Mouse (Mus musculus) midbrain, embryonic 15.5 days (tissue): ENCODE measurements around the gene Ezh1. TPM values are rescaled to one million over a fixed set of nuclear protein-coding genes. Genes with fewer than 3 reads are reported as not detected.
A peak's percentile ranks its signal among the peaks of the same experiment; 100 is the strongest.

ENCODE experiments used
- ATAC-seq: fragments of 200-750 bp; cut with Nextera tagmentation; replicated peaks from 2 replicates; pipeline ENCODE4 v1.8.0; 2017; ENCODE audit warnings: moderate TSS enrichment
- H3K27ac ChIP-seq: fragments of 300-500 bp; sonication (generic); 2 replicates; pipeline ENCODE4 v1.5.1; 2015; ENCODE audit warnings: mild to moderate bottlenecking, inconsistent platforms
- H3K27me3 ChIP-seq: fragments of 300-500 bp; sonication (generic); replicated peaks from 2 replicates; pipeline ENCODE4 v1.6.1; 2015; ENCODE audit warnings: inconsistent platforms
- H3K36me3 ChIP-seq: fragments of 300-500 bp; sonication (generic); replicated peaks from 2 replicates; pipeline ENCODE4 v1.6.1; 2015; ENCODE audit warnings: inconsistent platforms
- H3K4me1 ChIP-seq: fragments of 300-500 bp; sonication (generic); 2 replicates; pipeline ENCODE4 v1.6.1; 2015; ENCODE audit warnings: inconsistent platforms
- H3K4me2 ChIP-seq: fragments of 300-500 bp; sonication (generic); 2 replicates; pipeline ENCODE4 v1.6.1; 2015; ENCODE audit warnings: inconsistent platforms, mild to moderate bottlenecking, moderate library complexity
- H3K4me3 ChIP-seq: fragments of 300-500 bp; sonication (generic); 2 replicates; pipeline ENCODE4 v1.5.1; 2015; ENCODE audit warnings: mild to moderate bottlenecking, inconsistent platforms
- H3K9ac ChIP-seq: fragments of 300-500 bp; sonication (generic); 2 replicates; pipeline ENCODE4 v1.6.1; 2015; ENCODE audit warnings: mild to moderate bottlenecking, inconsistent platforms
- H3K9me3 ChIP-seq: fragments of 300-500 bp; sonication (generic); 2 replicates; pipeline ENCODE4 v1.6.1; 2016; ENCODE audit warnings: inconsistent platforms
- WGBS: fragments of 180-500 bp; shearing (Covaris S2); methylation state at CpG from one replicate; pipeline ENCODE4 v1.1.7; 2015; ENCODE audit warnings: mixed read lengths; 5-methylcytosine and 5-hydroxymethylcytosine counted together
- polyA plus RNA-seq: library from polyadenylated mRNA; unstranded; fragments of >200 nt; fragmentation: Nextera tagmentation; extraction: Ambion mirVana; gene quantifications from 2 replicates; pipeline ENCODE4 v1.2.1, GENCODE M21; 2015

Gene Ezh1
- polyA plus RNA-seq: 27.4 and 30.7 TPM in 2 replicates

DNA sequence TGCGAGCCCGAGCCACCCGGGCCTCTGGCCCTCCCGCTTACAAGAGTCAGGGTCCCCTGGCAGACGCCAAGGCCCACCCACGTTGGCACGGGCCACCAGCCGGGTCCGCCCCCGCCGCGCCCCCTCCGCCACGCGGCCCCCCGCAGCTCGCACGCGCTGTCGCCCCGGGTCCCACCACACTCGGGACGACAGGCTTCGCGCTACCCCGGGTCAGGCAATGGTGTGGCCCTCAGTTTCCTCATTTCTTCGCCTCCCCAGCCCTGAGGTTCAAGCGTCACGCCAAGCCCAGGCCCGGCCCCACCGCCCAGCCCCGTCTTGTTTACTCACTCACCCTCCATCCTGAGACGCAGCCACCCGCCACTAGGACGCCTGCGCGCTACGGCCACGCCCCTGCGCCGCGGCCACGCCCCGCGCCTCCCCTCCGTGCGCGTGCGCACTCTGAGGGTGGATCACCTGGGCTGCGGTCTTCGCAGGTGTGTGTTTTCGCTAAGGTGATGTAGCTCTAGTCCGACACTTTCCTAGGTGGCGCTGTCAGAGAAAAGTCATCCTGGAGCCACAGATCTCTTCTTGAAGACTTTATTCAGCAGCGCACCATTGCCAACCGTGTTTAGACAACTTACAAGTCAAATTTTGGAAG lies at the start of gene Ezh1:
Gene Ezh1 (minus strand): TSS at position 399 of the 637 bp plus-strand sequence.
- peak within 1 kb of the TSS; percentile 74 for H3K4me3 ChIP-seq
- H3K9ac ChIP-seq: peak within 1 kb of the TSS; percentile 79
- 1% methylated on average over 56 of the region's 56 CpGs for WGBS
- peak within 1 kb of the TSS; percentile 86 for H3K4me2 ChIP-seq
- H3K27me3 ChIP-seq: 0 out of 2 replicates have a peak, but pooled peaks cover 3% of the 10 kb centered on the region
- ATAC-seq: peak; percentile 96
- no peak within 1 kb of the TSS; the same call in 1 of the 2 replicates for H3K27ac ChIP-seq
- H3K9me3 ChIP-seq: no peaks in the 10 kb centered on the region
- no peaks in the 10 kb centered on the region for H3K36me3 ChIP-seq
- peaks cover 7% of the 10 kb centered on the region for H3K4me1 ChIP-seq

DNA sequence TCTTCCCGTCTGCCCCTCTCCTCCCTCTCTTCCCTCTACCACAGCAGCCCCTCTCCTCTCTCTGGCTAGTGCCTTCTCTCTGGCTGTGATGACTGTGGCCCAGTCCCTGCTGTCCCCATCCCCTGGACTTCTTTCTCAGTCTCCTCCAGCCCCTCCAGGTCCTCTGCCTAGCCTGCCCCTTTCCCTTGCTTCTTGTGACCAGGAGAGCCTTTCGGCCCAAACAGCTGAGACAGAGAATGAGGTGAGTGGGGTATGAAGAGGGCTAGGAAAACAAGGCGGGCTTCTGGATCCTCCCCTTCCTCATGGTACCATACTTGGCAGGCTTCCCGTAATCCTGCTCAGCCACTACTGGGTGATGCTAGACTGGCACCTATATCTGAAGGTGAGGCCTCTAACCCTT lies 49.0 kb upstream of the Ezh1 start:
- ATAC-seq: no peak
- Histone ChIP-seq H3K9me3 (no peaks in the 10 kb centered on the region), H3K4me2 (no peak overlapping the region), H3K4me3 (no peak overlapping the region), H3K27ac (no peak overlapping the region), H3K27me3 (no peaks in the 10 kb centered on the region), H3K36me3 (no peaks in the 10 kb centered on the region), H3K9ac (no peak overlapping the region), H3K4me1 (peaks cover 30% of the 10 kb centered on the region)
- WGBS: 79% methylated on average over 4 of the region's 4 CpGs

- H3K36me3 ChIP-seq: no peaks in the 10 kb centered on the region
- 85% methylated on average over 3 of the region's 3 CpGs for WGBS
- H3K9ac ChIP-seq: no peak overlapping the region
- H3K4me1 ChIP-seq: peaks cover 20% of the 10 kb centered on the region
- H3K9me3 ChIP-seq: no peaks in the 10 kb centered on the region
- H3K4me3 ChIP-seq: no peak overlapping the region
- no peak for ATAC-seq
- no peak overlapping the region for H3K4me2 ChIP-seq
- H3K27ac ChIP-seq: no peak overlapping the region
- 0 out of 2 replicates have a peak, but pooled peaks cover 3% of the 10 kb centered on the region for H3K27me3 ChIP-seq
These were observed 46.2 kb upstream of the Ezh1 start for GRCm38 (mm10) chr11:101272446-101272845.

DNA sequence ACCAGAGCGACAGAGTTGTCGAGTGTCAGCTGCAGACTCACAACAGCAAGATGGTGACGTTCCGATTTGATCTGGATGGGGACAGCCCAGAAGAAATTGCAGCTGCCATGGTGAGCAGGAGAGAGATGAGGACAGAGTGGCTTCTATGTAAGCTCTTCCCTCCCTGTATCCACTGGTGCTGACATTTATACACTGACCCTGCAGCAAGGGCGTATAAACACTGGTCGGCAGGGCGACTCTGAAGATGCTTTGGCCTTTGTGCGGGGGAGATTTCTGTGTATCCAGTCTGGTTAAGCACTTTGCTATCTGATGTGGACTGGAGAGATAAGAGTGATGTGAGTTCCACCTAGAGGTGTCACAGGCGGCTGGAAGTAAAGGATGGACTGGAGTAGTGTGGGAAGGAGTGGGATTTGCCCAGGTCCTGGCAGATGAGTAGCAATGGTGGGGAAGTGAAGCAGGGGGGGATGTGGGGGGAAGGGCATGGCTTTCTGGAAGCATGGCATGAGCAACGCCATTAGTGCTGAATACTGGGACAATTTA lies 43.4 kb upstream of the Ezh1 start:
- Histone ChIP-seq H3K4me3 (peak overlapping the region; percentile 5; the same call in 1 of the 2 replicates), H3K27me3 (peaks cover 20% of the 10 kb centered on the region), H3K4me2 (peak overlapping the region; percentile 31), H3K4me1 (peaks cover 13% of the 10 kb centered on the region), H3K9me3 (no peaks in the 10 kb centered on the region), H3K9ac (0 out of 2 replicates have a peak overlapping the region, but pooled peaks have one; percentile 14), H3K27ac (peak overlapping the region; percentile 52), H3K36me3 (no peaks in the 10 kb centered on the region)
- 38% methylated on average over 10 of the region's 10 CpGs for WGBS
- ATAC-seq: peak; percentile 65; the same call in 1 of the 2 replicates

DNA sequence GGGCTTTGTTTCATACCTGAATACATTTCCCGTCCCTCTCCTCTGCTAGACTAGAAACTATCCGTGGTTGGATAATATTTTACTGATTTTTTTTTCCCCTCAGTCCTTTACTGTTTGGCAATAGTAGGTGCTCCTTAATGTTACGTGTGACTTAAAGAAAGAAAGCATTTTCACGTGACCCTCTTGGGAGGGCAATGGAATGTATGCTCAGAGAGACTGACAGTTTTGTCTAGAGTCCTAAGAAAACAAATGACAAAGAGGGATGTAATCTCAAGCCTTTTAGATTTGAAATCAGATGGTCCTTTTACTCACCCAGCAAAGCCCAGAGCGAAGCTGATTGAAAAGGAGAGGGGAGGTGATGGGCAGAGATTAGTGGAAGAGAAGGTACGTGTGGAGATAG lies 39.6 kb upstream of the Ezh1 start:
- Histone ChIP-seq H3K4me2 (peak overlapping the region; percentile 47), H3K9ac (no peak overlapping the region), H3K36me3 (no peaks in the 10 kb centered on the region), H3K27me3 (peaks cover 51% of the 10 kb centered on the region), H3K27ac (no peak overlapping the region), H3K4me1 (peaks cover 24% of the 10 kb centered on the region), H3K4me3 (no peak overlapping the region), H3K9me3 (no peaks in the 10 kb centered on the region)
- ATAC-seq: no peak
- WGBS: 9% methylated on average over 6 of the region's 6 CpGs

GRCm38 (mm10) chr11:101264954-101265471 lies 38.8 kb upstream of the Ezh1 start:
- peaks cover 51% of the 10 kb centered on the region for H3K27me3 ChIP-seq
- H3K36me3 ChIP-seq: no peaks in the 10 kb centered on the region
- peaks cover 33% of the 10 kb centered on the region for H3K4me1 ChIP-seq
- H3K4me2 ChIP-seq: peak overlapping the region; percentile 47
- 2% methylated on average over 31 of the region's 31 CpGs for WGBS
- no peak overlapping the region for H3K27ac ChIP-seq
- ATAC-seq: no peak
- H3K4me3 ChIP-seq: peak overlapping the region; percentile 32
- H3K9ac ChIP-seq: peak overlapping the region; percentile 27; the same call in 1 of the 2 replicates
- H3K9me3 ChIP-seq: no peaks in the 10 kb centered on the region

GRCm38 (mm10) chr11:101263989-101264280 lies 37.7 kb upstream of the Ezh1 start:
- no peak overlapping the region for H3K27ac ChIP-seq
- H3K4me1 ChIP-seq: peaks cover 33% of the 10 kb centered on the region
- H3K4me2 ChIP-seq: no peak overlapping the region
- no peaks in the 10 kb centered on the region for H3K36me3 ChIP-seq
- WGBS: 8% methylated on average over 3 of the region's 3 CpGs
- no peaks in the 10 kb centered on the region for H3K9me3 ChIP-seq
- no peak overlapping the region for H3K4me3 ChIP-seq
- peaks cover 51% of the 10 kb centered on the region for H3K27me3 ChIP-seq
- no peak for ATAC-seq
- H3K9ac ChIP-seq: no peak overlapping the region

DNA sequence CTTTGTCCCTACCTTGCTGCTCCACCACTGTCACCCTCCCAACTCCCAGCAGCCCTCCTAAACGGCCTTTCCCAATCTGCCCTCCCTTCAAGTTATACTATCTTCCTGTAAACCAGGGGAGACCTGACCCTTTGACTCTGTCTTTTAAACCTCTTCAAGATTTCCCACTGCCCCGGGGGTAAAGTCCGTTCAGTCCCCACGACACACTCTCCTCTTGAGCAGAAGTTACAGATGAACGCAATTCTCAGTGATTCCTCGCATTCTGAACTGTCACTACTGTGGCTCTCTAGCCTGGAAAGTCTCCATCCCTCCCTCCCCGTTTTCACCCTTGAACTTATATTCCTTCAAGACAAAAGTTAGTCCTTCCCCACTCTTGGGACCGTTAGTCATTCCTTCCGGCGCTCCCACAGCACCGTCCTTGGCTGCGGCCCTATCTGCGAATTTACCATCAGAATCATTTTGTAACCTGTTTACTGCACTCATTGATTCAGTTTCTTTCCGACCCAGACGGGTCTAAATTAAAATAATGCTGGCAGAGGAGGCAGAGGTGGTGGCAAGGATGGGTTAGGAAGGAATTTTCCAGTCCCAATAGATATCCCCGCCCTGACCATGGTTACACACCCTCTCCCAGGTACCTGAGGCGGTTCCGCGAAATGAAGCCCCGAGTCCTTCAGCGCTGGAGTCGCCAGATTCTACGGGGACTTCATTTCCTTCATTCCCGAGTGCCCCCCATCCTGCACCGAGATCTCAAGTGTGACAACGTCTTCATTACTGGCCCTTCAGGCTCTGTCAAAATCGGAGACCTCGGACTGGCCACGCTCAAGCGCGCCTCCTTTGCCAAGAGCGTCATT lies 37.1 kb upstream of the Ezh1 start:
- H3K4me1 ChIP-seq: peaks cover 33% of the 10 kb centered on the region
- H3K27ac ChIP-seq: no peak overlapping the region
- WGBS: 2% methylated on average over 32 of the region's 32 CpGs
- H3K27me3 ChIP-seq: peaks cover 49% of the 10 kb centered on the region
- no peak overlapping the region for H3K4me3 ChIP-seq
- no peak for ATAC-seq
- H3K9ac ChIP-seq: no peak overlapping the region
- H3K9me3 ChIP-seq: no peaks in the 10 kb centered on the region
- H3K4me2 ChIP-seq: no peak overlapping the region
- H3K36me3 ChIP-seq: no peaks in the 10 kb centered on the region

GRCm38 (mm10) chr11:101262272-101262967 lies 36.2 kb upstream of the Ezh1 start:
- Histone ChIP-seq H3K36me3 (no peaks in the 10 kb centered on the region), H3K27me3 (peaks cover 49% of the 10 kb centered on the region), H3K4me2 (peak overlapping the region; percentile 12; the same call in 1 of the 2 replicates), H3K27ac (no peak overlapping the region), H3K9me3 (no peaks in the 10 kb centered on the region), H3K4me3 (no peak overlapping the region), H3K4me1 (peaks cover 33% of the 10 kb centered on the region), H3K9ac (no peak overlapping the region)
- WGBS: 1% methylated on average over 24 of the region's 24 CpGs
- ATAC-seq: no peak

DNA sequence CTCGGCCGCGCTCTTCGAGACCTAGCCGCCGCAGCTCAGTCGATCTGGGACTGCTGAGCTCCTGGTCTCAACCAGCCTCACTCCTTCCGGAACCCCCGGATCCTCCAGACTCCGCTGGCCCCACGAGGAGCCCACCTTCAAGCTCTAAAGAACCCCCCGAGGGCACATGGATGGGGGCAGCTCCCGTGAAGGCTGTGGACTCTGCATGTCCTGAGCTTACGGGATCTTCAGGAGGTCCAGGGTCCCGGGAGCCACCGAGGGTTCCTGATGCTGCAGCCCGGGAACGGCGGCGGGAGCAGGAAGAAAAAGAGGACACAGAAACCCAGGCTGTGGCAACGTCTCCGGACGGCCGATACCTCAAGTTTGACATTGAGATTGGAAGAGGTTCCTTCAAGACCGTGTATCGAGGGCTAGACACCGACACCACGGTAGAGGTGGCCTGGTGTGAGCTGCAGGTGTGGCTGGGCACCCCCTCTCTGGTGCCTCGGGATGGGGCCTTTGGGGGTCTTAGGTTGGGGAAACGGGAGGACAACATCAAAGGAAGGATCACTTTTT lies 34.6 kb upstream of the Ezh1 start:
- Histone ChIP-seq H3K4me2 (peak overlapping the region; percentile 95), H3K27me3 (peaks cover 40% of the 10 kb centered on the region), H3K9ac (peak overlapping the region; percentile 50), H3K9me3 (no peaks in the 10 kb centered on the region), H3K27ac (no peak overlapping the region), H3K36me3 (no peaks in the 10 kb centered on the region), H3K4me1 (peaks cover 33% of the 10 kb centered on the region), H3K4me3 (peak overlapping the region; percentile 43)
- under 1% methylated on average over 30 of the region's 30 CpGs for WGBS
- ATAC-seq: 0 out of 2 replicates have a peak, but pooled peaks have one; percentile 6

DNA sequence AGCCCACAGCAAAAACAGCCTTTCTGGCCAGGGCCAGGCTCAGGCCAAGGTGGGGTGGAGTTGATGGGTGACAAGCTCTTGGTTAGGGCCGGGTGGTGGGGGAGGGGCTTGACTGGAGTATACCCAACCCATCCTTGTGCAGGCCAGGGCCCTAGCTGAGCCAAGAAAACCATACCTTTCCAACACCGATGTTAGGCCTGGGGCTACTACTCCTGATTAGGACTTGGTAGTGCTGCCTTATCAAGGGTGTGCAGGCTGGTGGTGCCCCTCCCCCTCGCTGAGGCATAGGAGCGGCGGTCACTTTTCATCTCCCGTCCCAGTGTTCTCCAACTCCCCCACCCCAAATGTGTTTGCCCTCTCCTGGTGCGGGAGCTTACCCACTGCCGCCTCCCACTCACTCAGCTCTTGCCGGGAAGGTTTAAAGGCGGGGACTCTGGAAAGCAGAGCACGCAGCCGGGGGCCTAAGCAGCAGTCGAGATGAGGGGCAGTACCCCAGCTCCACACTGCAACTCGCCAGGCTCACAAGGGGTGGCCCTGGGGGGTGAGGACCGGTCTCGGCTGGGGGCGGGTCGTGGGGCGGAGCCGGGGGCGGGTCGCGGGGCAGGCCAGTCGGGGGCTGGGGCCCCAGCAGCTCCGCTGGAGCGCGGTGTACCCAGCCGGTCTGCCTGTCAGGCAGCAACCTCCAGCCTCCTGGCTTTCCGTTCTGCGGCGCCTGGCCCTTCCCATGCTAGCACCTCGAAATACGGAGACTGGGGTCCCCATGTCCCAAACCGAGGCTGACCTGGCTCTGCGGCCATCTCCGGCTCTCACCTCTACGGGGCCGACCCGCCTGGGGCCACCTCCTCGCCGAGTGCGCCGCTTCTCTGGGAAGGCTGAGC lies 33.9 kb upstream of the Ezh1 start, which contains the start of gene Wnk4:
Gene Wnk4 (plus strand): TSS at position 620 of the 878 bp plus-strand sequence.
- Histone ChIP-seq H3K36me3 (no peaks in the 10 kb centered on the region), H3K9me3 (no peaks in the 10 kb centered on the region), H3K27ac (no peak within 1 kb of the TSS), H3K27me3 (peaks cover 37% of the 10 kb centered on the region), H3K4me3 (peak within 1 kb of the TSS; percentile 43), H3K4me1 (peaks cover 30% of the 10 kb centered on the region), H3K9ac (peak within 1 kb of the TSS; percentile 50), H3K4me2 (peak within 1 kb of the TSS; percentile 95)
- WGBS: under 1% methylated on average over 35 of the region's 43 CpGs
- ATAC-seq: peak; percentile 77
